Mouse (Mus musculus): Measurements from ENCODE around the gene Fbxl5. TPM values are rescaled to one million over a fixed set of nuclear protein-coding genes. Genes with fewer than 3 reads are reported as not detected.

Gene Fbxl5
- polyA plus RNA-seq, 1 experiment, result 31.4 TPM

GRCm38 (mm10) chr5:43841144-43842010 is 19.9 kb upstream of the Fbxl5 start:
- TF ChIP-seq CTCF (IDR thresholded peaks at IDR 0.05; ENCODE audit: insufficient read depth, low read length) (no peak), POLR2A (IDR thresholded peaks at IDR 0.05; ENCODE audit: borderline replicate concordance, extremely low read depth, low read depth, low read length) (no peak)
- peaks cover 3% of the 10 kb centered on the region; the same call in 1 of the 2 replicates for H3K4me1 ChIP-seq (ENCODE audit: control insufficient read depth, insufficient read depth, low read length)
- peak overlapping the region; percentile 54 for H3K4me3 ChIP-seq (replicated peaks; ENCODE audit: extremely low read depth, low read depth, low read length)
- 3% methylated on average over 11 of the region's 11 CpGs for WGBS
- no peak for DNase-seq

GRCm38 (mm10) chr5:43837372-43837771 is 15.9 kb upstream of the Fbxl5 start:
- no peak for TF ChIP-seq POLR2A (IDR thresholded peaks at IDR 0.05; ENCODE audit: borderline replicate concordance, extremely low read depth, low read depth, low read length)
- TF ChIP-seq CTCF (IDR thresholded peaks at IDR 0.05; ENCODE audit: insufficient read depth, low read length), result peak; percentile 38
- WGBS, result 50% methylated on average over 5 of the region's 5 CpGs
- Histone ChIP-seq H3K4me3 (replicated peaks; ENCODE audit: extremely low read depth, low read depth, low read length) (no peak overlapping the region), H3K4me1 (ENCODE audit: control insufficient read depth, insufficient read depth, low read length) (no peaks in the 10 kb centered on the region; the same call in 1 of the 2 replicates)
- DNase-seq, result no peak

- 76% methylated on average over 7 of the region's 7 CpGs for WGBS
- no peak for DNase-seq
- TF ChIP-seq CTCF (IDR thresholded peaks at IDR 0.05; ENCODE audit: insufficient read depth, low read length), result peak; percentile 45
- no peak for TF ChIP-seq POLR2A (IDR thresholded peaks at IDR 0.05; ENCODE audit: borderline replicate concordance, extremely low read depth, low read depth, low read length)
- H3K4me1 ChIP-seq (ENCODE audit: control insufficient read depth, insufficient read depth, low read length), result no peaks in the 10 kb centered on the region; the same call in 1 of the 2 replicates
- H3K4me3 ChIP-seq (replicated peaks; ENCODE audit: extremely low read depth, low read depth, low read length), result no peak overlapping the region
Measured at GRCm38 (mm10) chr5:43836590-43836989, 15.2 kb upstream of the Fbxl5 start.

GRCm38 (mm10) chr5:43827366-43827765 is 5.9 kb upstream of the Fbxl5 start:
- no peak for DNase-seq
- TF ChIP-seq POLR2A (IDR thresholded peaks at IDR 0.05; ENCODE audit: borderline replicate concordance, extremely low read depth, low read depth, low read length) (no peak), CTCF (IDR thresholded peaks at IDR 0.05; ENCODE audit: insufficient read depth, low read length) (no peak)
- H3K4me3 ChIP-seq (replicated peaks; ENCODE audit: extremely low read depth, low read depth, low read length), result no peak overlapping the region
- WGBS, result 76% methylated on average over 9 of the region's 9 CpGs
- no peaks in the 10 kb centered on the region for H3K4me1 ChIP-seq (ENCODE audit: control insufficient read depth, insufficient read depth, low read length)

- WGBS, result 84% methylated on average over 2 of the region's 2 CpGs
- TF ChIP-seq CTCF (IDR thresholded peaks at IDR 0.05; ENCODE audit: insufficient read depth, low read length) (no peak), POLR2A (IDR thresholded peaks at IDR 0.05; ENCODE audit: borderline replicate concordance, extremely low read depth, low read depth, low read length) (no peak)
- H3K4me1 ChIP-seq (ENCODE audit: control insufficient read depth, insufficient read depth, low read length), result no peaks in the 10 kb centered on the region
- no peak overlapping the region for H3K4me3 ChIP-seq (replicated peaks; ENCODE audit: extremely low read depth, low read depth, low read length)
- DNase-seq, result no peak
Measured at GRCm38 (mm10) chr5:43826883-43827282, 5.4 kb upstream of the Fbxl5 start.

- DNase-seq, result no peak
- TF ChIP-seq CTCF (IDR thresholded peaks at IDR 0.05; ENCODE audit: insufficient read depth, low read length) (no peak), POLR2A (IDR thresholded peaks at IDR 0.05; ENCODE audit: borderline replicate concordance, extremely low read depth, low read depth, low read length) (no peak)
- 79% methylated on average over 3 of the region's 3 CpGs for WGBS
- Histone ChIP-seq H3K4me1 (ENCODE audit: control insufficient read depth, insufficient read depth, low read length) (peaks cover 8% of the 10 kb centered on the region), H3K4me3 (replicated peaks; ENCODE audit: extremely low read depth, low read depth, low read length) (no peak overlapping the region)
Measured at GRCm38 (mm10) chr5:43824580-43824979, 3.1 kb upstream of the Fbxl5 start.

- Histone ChIP-seq H3K4me3 (replicated peaks; ENCODE audit: extremely low read depth, low read depth, low read length) (no peak overlapping the region), H3K4me1 (ENCODE audit: control insufficient read depth, insufficient read depth, low read length) (peaks cover 8% of the 10 kb centered on the region)
- no peak for DNase-seq
- TF ChIP-seq POLR2A (IDR thresholded peaks at IDR 0.05; ENCODE audit: borderline replicate concordance, extremely low read depth, low read depth, low read length), result no peak
- no peak for TF ChIP-seq CTCF (IDR thresholded peaks at IDR 0.05; ENCODE audit: insufficient read depth, low read length)
- 77% methylated on average over 3 of the region's 3 CpGs for WGBS
Measured at GRCm38 (mm10) chr5:43822824-43823223, 1.4 kb upstream of the Fbxl5 start.

- Histone ChIP-seq H3K4me1 (ENCODE audit: control insufficient read depth, insufficient read depth, low read length) (peaks cover 8% of the 10 kb centered on the region), H3K4me3 (replicated peaks; ENCODE audit: extremely low read depth, low read depth, low read length) (no peak overlapping the region)
- no peak for DNase-seq
- 92% methylated on average over 8 of the region's 8 CpGs for WGBS
- TF ChIP-seq POLR2A (IDR thresholded peaks at IDR 0.05; ENCODE audit: borderline replicate concordance, extremely low read depth, low read depth, low read length) (no peak), CTCF (IDR thresholded peaks at IDR 0.05; ENCODE audit: insufficient read depth, low read length) (no peak)
Measured at GRCm38 (mm10) chr5:43822199-43822598, 761 bp upstream of the Fbxl5 start.

GRCm38 (mm10) chr5:43820785-43821184 is 653 bp downstream of the Fbxl5 start:
- TF ChIP-seq CTCF (IDR thresholded peaks at IDR 0.05; ENCODE audit: insufficient read depth, low read length), result no peak
- TF ChIP-seq POLR2A (IDR thresholded peaks at IDR 0.05; ENCODE audit: borderline replicate concordance, extremely low read depth, low read depth, low read length), result no peak
- DNase-seq, result peak; percentile 43
- 68% methylated on average over 11 of the region's 11 CpGs for WGBS

GRCm38 (mm10) chr5:43818695-43819094 is 2.7 kb downstream of the Fbxl5 start, which contains the start of gene Bst1:
TSS of gene Bst1 (plus strand) at chr5:43818885.
- peaks cover 8% of the 10 kb centered on the region for H3K4me1 ChIP-seq (ENCODE audit: control insufficient read depth, insufficient read depth, low read length)
- DNase-seq, result no peak
- TF ChIP-seq POLR2A (IDR thresholded peaks at IDR 0.05; ENCODE audit: borderline replicate concordance, extremely low read depth, low read depth, low read length) (no peak), CTCF (IDR thresholded peaks at IDR 0.05; ENCODE audit: insufficient read depth, low read length) (no peak)
- WGBS, result 48% methylated on average over 12 of the region's 12 CpGs
- H3K4me3 ChIP-seq (replicated peaks; ENCODE audit: extremely low read depth, low read depth, low read length), result peak within 1 kb of the TSS; percentile 30

More at GRCm38 (mm10) chr5:43820785-43821184, 653 bp downstream of the Fbxl5 start:
- Histone ChIP-seq H3K4me3 (replicated peaks; ENCODE audit: extremely low read depth, low read depth, low read length) (no peak overlapping the region), H3K4me1 (ENCODE audit: control insufficient read depth, insufficient read depth, low read length) (peaks cover 8% of the 10 kb centered on the region)

Measured in lung, adult 2 months (tissue).